Mouse (Mus musculus) neural tube, embryonic 14.5 days (tissue): ENCODE measurements around the gene St8sia6. TPM values are rescaled to one million over a fixed set of nuclear protein-coding genes. Genes with fewer than 3 reads are reported as not detected.

ENCODE experiments used
- ATAC-seq: fragments of 200-750 bp; cut with Nextera tagmentation; 2 replicates; pipeline ENCODE4 v1.8.0; 2017; ENCODE audit warnings: low read depth, mild to moderate bottlenecking, moderate TSS enrichment, moderate library complexity
- H3K27ac ChIP-seq: fragments of 300-500 bp; sonication (generic); 2 replicates; pipeline ENCODE4 v1.5.1; 2014; ENCODE audit warnings: low read depth, mild to moderate bottlenecking, control low read depth, low read length, moderate library complexity, mixed read lengths
- H3K27me3 ChIP-seq: fragments of 300-500 bp; sonication (generic); 2 replicates; pipeline ENCODE4 v1.6.1; 2014; ENCODE audit warnings: low read length; ENCODE audit not compliant: control insufficient read depth, insufficient read depth
- H3K36me3 ChIP-seq: fragments of 300-500 bp; sonication (generic); 2 replicates; pipeline ENCODE4 v1.6.1; 2014; ENCODE audit warnings: low read length, mixed read lengths; ENCODE audit not compliant: control insufficient read depth, insufficient read depth
- H3K4me1 ChIP-seq: fragments of 300-500 bp; sonication (generic); 2 replicates; pipeline ENCODE4 v1.6.1; 2014; ENCODE audit warnings: low read length; ENCODE audit not compliant: control insufficient read depth, insufficient read depth
- H3K4me2 ChIP-seq: fragments of 300-500 bp; sonication (generic); 2 replicates; pipeline ENCODE4 v1.6.1; 2014; ENCODE audit warnings: mild to moderate bottlenecking, low read depth, low read length, control low read depth
- H3K4me3 ChIP-seq: fragments of 300-500 bp; sonication (generic); 2 replicates; pipeline ENCODE4 v1.5.1; 2014; ENCODE audit warnings: low read depth, low read length, control low read depth, mixed read lengths
- H3K9ac ChIP-seq: fragments of 300-500 bp; sonication (generic); replicated peaks from 2 replicates; pipeline ENCODE4 v1.6.1; 2014; ENCODE audit warnings: low read depth, mild to moderate bottlenecking, control low read depth, low read length, mixed read lengths
- H3K9me3 ChIP-seq: fragments of 300-500 bp; sonication (generic); 2 replicates; pipeline ENCODE4 v1.6.1; 2016; ENCODE audit warnings: low read length; ENCODE audit not compliant: control insufficient read depth
- WGBS: fragments of 180-500 bp; shearing (Covaris S2); extraction: QIAGEN DNeasy Blood & Tissue Kit; methylation state at CpG from one replicate; pipeline ENCODE4 v1.1.7; 2014; 5-methylcytosine and 5-hydroxymethylcytosine counted together
- polyA plus RNA-seq: library from polyadenylated mRNA; unstranded; fragments of >200 nt; fragmentation: Nextera tagmentation; extraction: Ambion mirVana; gene quantifications from 2 replicates; pipeline ENCODE4 v1.2.1, GENCODE M21; 2014

The St8sia6 gene
- 2.2 and 4.3 TPM in 2 replicates for polyA plus RNA-seq

DNA sequence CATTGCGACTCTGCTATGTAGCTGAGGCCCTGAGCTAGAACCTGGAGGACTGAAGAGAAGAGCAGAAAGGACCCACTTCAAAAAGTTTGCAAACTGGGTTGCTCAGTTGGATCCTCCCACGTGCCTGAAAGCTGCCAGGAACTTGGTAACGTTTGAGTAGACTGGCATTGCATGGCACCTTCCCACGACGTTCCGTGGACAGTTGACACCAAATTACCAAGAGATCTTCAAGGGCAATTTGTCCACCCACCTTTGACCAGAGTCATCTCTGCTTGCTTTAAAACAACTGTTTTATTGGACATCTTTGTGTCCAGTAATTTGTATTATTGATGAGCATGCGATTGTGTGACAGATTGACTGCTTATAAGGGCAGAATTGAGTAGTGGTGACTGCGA, at the start of gene St8sia6:
TSS of gene St8sia6 (minus strand) at position 96 of the 395 bp plus-strand sequence.
- 47% methylated on average over 8 of the region's 8 CpGs for WGBS
- H3K4me2 ChIP-seq: peak within 1 kb of the TSS; percentile 95
- no peaks in the 10 kb centered on the region for H3K36me3 ChIP-seq
- H3K27me3 ChIP-seq: 0 out of 2 replicates have a peak, but pooled peaks cover 7% of the 10 kb centered on the region
- H3K9ac ChIP-seq: peak within 1 kb of the TSS; percentile 76
- peak within 1 kb of the TSS; percentile 64 for H3K4me3 ChIP-seq
- no peak for ATAC-seq
- no peak within 1 kb of the TSS for H3K27ac ChIP-seq
- no peaks in the 10 kb centered on the region for H3K9me3 ChIP-seq
- peaks cover 6% of the 10 kb centered on the region; the same call in 1 of the 2 replicates for H3K4me1 ChIP-seq

DNA sequence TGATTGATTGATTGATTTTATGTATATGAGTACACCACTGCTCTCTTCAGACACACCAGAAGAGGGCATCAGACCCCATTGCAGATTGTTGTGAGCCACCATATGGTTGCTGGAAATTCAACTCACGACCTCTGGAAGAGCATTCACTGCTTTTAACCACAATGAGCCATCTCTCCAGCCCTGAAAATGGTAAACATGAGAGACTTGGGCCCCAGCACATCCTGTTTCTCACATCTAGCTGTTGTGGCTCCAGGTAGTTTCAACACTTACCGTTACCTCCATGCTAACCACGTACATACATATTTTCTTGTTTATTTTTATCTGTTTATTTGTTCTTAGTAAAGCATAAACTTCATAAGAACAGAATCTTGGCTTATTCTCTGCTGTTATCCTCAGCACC, 42.4 kb upstream of the St8sia6 start:
- H3K9ac ChIP-seq: no peak overlapping the region
- 88% methylated on average over 3 of the region's 3 CpGs for WGBS
- no peak overlapping the region for H3K4me2 ChIP-seq
- H3K4me1 ChIP-seq: no peaks in the 10 kb centered on the region
- no peaks in the 10 kb centered on the region for H3K27me3 ChIP-seq
- no peak for ATAC-seq
- H3K4me3 ChIP-seq: no peak overlapping the region
- H3K27ac ChIP-seq: no peak overlapping the region
- H3K36me3 ChIP-seq: no peaks in the 10 kb centered on the region
- H3K9me3 ChIP-seq: no peaks in the 10 kb centered on the region

- Histone ChIP-seq H3K4me2 (no peak overlapping the region), H3K4me3 (no peak overlapping the region), H3K27ac (no peak overlapping the region), H3K9me3 (no peaks in the 10 kb centered on the region), H3K27me3 (no peaks in the 10 kb centered on the region), H3K9ac (no peak overlapping the region), H3K36me3 (no peaks in the 10 kb centered on the region), H3K4me1 (no peaks in the 10 kb centered on the region)
- 57% methylated on average over 1 of the region's 1 CpGs for WGBS
- ATAC-seq: no peak
Measured at GRCm38 (mm10) chr2:13834989-13835388, 41.1 kb upstream of the St8sia6 start.

DNA sequence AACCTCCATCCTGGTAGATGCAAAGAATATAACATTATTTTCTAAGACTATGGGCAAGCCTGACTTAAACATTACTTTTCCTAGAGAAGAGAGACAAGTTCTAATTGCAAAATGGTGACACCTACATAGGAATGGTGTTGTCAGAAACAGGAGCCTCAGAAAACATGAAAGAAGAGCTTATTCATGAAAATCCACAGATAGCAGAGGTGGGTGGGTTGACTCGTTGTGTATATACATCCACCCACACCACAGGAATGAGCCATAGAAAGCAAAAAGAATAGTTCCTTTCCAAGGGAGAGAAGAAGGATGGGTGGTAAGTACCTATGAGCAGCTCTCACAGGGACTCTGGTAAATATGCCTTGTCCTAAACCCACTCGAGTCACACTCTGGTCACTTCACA, 22.8 kb upstream of the St8sia6 start:
- H3K9ac ChIP-seq: no peak overlapping the region
- 86% methylated on average over 2 of the region's 2 CpGs for WGBS
- ATAC-seq: no peak
- no peak overlapping the region for H3K27ac ChIP-seq
- H3K4me2 ChIP-seq: no peak overlapping the region
- no peak overlapping the region for H3K4me3 ChIP-seq
- no peaks in the 10 kb centered on the region for H3K36me3 ChIP-seq
- H3K4me1 ChIP-seq: no peaks in the 10 kb centered on the region
- H3K9me3 ChIP-seq: no peaks in the 10 kb centered on the region
- no peaks in the 10 kb centered on the region for H3K27me3 ChIP-seq

DNA sequence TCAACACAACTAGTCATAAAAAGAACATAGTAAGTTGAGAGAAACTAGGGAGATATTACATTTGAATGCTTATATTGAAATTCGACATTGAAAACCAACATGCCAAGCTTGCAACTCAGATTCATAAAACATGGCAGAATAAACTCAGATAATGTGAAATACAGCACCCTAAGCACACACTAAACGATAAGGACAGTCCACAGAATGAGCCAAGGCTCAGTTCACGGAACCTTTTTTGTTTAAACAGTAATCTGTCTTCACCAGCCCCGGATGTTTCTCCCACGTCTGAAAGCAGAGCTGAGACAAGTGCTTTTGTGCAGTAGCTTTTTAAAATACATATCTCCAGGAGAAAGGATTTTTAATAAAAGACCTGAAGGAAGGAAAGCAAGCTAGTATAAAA, 14.7 kb upstream of the St8sia6 start:
- H3K9me3 ChIP-seq: no peaks in the 10 kb centered on the region
- no peaks in the 10 kb centered on the region for H3K27me3 ChIP-seq
- no peaks in the 10 kb centered on the region for H3K36me3 ChIP-seq
- H3K9ac ChIP-seq: no peak overlapping the region
- no peak overlapping the region for H3K27ac ChIP-seq
- no peaks in the 10 kb centered on the region for H3K4me1 ChIP-seq
- H3K4me2 ChIP-seq: no peak overlapping the region
- 65% methylated on average over 5 of the region's 5 CpGs for WGBS
- no peak overlapping the region for H3K4me3 ChIP-seq
- no peak for ATAC-seq

DNA sequence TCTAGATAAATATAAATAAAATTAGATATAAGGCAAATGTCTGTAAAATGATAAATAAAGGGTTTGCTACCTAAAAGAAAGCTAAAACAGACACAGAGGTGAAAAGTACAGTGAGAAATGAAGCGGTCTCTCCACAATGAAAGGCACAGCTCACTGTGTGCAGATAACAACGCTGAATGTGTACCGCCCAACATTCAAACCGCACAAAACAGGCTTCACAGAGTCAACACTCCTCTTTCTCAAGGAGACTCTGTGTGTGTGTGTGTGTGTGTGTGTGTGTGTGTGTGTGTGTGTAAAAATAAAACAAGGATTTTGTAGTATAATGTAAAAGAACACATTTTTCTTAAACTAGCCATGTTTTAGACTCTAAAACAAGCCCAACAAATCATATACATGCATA, 14.1 kb upstream of the St8sia6 start:
- no peaks in the 10 kb centered on the region for H3K4me1 ChIP-seq

GRCm38 (mm10) chr2:13806120-13806519, 12.3 kb upstream of the St8sia6 start:
- H3K27ac ChIP-seq: no peak overlapping the region
- no peak overlapping the region for H3K9ac ChIP-seq
- no peaks in the 10 kb centered on the region for H3K9me3 ChIP-seq
- 88% methylated on average over 3 of the region's 3 CpGs for WGBS
- no peaks in the 10 kb centered on the region for H3K36me3 ChIP-seq
- no peak for ATAC-seq
- no peaks in the 10 kb centered on the region for H3K27me3 ChIP-seq
- no peak overlapping the region for H3K4me2 ChIP-seq
- H3K4me3 ChIP-seq: no peak overlapping the region
- no peaks in the 10 kb centered on the region for H3K4me1 ChIP-seq

More for the DNA sequence above, 14.1 kb upstream of the St8sia6 start:
- Histone ChIP-seq H3K27me3 (no peaks in the 10 kb centered on the region), H3K4me3 (no peak overlapping the region), H3K36me3 (no peaks in the 10 kb centered on the region), H3K4me2 (no peak overlapping the region), H3K9me3 (no peaks in the 10 kb centered on the region), H3K9ac (no peak overlapping the region), H3K27ac (no peak overlapping the region)
- ATAC-seq: no peak
- 79% methylated on average over 4 of the region's 4 CpGs for WGBS

- WGBS: 85% methylated on average over 2 of the region's 2 CpGs
- Histone ChIP-seq H3K27ac (no peak overlapping the region), H3K36me3 (no peaks in the 10 kb centered on the region), H3K4me1 (no peaks in the 10 kb centered on the region), H3K4me2 (no peak overlapping the region), H3K27me3 (no peaks in the 10 kb centered on the region), H3K9ac (no peak overlapping the region), H3K4me3 (no peak overlapping the region), H3K9me3 (no peaks in the 10 kb centered on the region)
- no peak for ATAC-seq
Measured at GRCm38 (mm10) chr2:13800639-13801038, 6.8 kb upstream of the St8sia6 start.

DNA sequence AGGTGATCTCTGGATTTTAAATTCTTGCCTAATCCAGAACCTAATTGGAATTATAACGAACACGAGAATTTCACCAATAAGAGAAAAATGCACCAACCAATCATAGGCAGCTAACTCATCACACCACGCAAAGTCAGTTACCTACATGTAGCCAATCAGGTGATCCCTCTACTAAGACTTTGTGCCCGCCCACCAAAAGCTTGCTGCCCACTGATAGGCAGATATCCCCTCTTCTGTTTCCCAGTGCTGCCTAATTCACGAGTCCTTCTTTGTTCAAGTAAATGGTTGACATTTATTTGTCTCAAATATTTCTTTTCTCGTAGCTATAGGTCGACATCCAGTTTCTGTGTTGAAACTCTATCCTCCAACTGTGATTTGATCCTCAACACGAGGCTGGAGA, 582 bp upstream of the St8sia6 start:
- no peak for ATAC-seq

More for the DNA sequence above, 582 bp upstream of the St8sia6 start:
- H3K27ac ChIP-seq: no peak overlapping the region
- 0 out of 2 replicates have a peak, but pooled peaks cover 7% of the 10 kb centered on the region for H3K27me3 ChIP-seq
- 90% methylated on average over 8 of the region's 8 CpGs for WGBS
- H3K4me3 ChIP-seq: no peak overlapping the region; the same call in 1 of the 2 replicates
- peaks cover 6% of the 10 kb centered on the region; the same call in 1 of the 2 replicates for H3K4me1 ChIP-seq
- no peaks in the 10 kb centered on the region for H3K36me3 ChIP-seq
- H3K9ac ChIP-seq: no peak overlapping the region
- no peaks in the 10 kb centered on the region for H3K9me3 ChIP-seq
- H3K4me2 ChIP-seq: no peak overlapping the region
